Mouse (Mus musculus): ENCODE data around the gene Gm3336. TPM values are rescaled to one million over a fixed set of nuclear protein-coding genes. Genes with fewer than 3 reads are reported as not detected.

Gm3336 gene
- polyA plus RNA-seq, 1 experiment: not detected

DNA sequence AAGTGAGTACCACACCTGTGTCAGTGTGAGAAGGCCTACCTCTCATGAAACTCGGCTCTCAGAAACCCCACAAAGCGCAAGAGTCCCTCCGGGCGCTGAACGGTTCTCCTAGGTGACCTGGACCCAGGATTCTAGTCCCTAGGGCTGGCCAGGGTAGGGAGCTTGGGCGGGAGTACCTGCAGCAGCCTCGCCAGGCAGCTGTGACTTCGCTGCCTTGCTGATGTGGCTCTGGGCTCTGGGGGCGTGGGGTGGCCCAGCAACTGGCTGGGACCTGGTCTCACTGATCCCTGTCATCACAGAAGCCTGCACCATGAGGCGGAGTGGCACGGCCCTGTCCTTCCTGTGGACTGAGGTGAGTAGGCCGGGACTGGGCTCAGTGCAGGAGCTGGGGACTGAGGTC lies 5.9 kb downstream of the Gm3336 start:
- no peak overlapping the region for H3K4me3 ChIP-seq (ENCODE audit: insufficient read depth, low read length)
- no peaks in the 10 kb centered on the region for H3K4me1 ChIP-seq (ENCODE audit: control insufficient read depth, insufficient read depth, low read length)
- TF ChIP-seq CTCF (IDR thresholded peaks at IDR 0.05; ENCODE audit: borderline replicate concordance, insufficient read depth, low read length) (no peak), POLR2A (IDR thresholded peaks at IDR 0.05; ENCODE audit: low read depth, low read length) (no peak)
- H3K27ac ChIP-seq (ENCODE audit: insufficient read depth, low read length): no peak overlapping the region

DNA sequence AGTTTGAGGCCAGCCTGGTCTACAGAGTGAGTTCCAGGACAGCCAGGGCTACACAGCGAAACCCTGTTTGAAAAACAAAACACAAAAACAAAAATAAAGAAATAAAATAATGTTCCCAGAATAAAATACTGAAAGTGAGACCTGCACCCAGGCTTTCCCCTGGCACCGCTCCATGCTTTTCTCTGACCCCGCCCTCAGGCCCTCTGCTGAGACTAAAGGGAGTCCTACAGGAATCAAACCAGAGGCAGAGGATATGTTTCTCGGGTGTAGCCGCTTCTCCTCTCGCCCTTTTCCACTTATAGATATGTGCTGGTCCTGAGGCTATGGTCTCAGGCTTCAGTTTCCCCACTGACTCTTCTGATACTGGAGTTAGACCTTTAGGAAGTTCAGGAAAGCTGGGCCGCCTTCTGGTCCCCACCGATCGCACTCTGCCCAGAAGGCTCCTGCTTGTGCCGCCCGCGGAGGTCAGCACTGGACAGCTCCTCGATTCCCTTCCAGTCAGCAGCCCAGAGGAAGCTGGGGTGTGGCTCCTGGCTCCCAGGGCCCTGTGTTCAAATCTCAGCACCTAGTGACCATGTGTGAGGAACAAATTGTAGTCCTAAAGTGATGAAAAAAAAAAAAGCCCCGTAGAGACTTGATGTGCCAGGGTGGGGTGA lies 7.6 kb downstream of the Gm3336 start:
- no peak overlapping the region for H3K27ac ChIP-seq (ENCODE audit: insufficient read depth, low read length)
- H3K4me3 ChIP-seq (ENCODE audit: insufficient read depth, low read length): no peak overlapping the region
- H3K4me1 ChIP-seq (ENCODE audit: control insufficient read depth, insufficient read depth, low read length): no peaks in the 10 kb centered on the region
- TF ChIP-seq POLR2A (IDR thresholded peaks at IDR 0.05; ENCODE audit: low read depth, low read length): no peak
- TF ChIP-seq CTCF (IDR thresholded peaks at IDR 0.05; ENCODE audit: borderline replicate concordance, insufficient read depth, low read length): no peak

DNA sequence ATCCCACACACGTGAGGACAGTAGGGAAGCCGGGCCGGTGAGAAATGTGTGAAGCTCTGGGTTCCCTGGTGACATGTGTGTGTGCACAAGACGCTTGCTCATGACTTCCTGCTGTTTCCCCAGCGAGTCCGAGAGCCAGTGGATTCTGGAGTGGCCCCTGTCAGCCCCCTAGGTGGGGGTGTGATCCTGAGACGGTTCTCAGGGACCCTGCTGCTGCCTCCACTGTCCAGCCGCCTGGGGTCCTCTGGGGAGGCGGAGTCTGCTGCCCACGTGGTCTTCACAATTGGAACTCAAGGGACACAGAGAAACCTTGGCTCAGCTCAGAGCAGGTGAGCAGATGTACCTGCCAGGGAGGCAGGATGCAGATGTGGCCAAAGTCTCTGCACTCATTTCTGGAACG lies 8.4 kb downstream of the Gm3336 start:
- Histone ChIP-seq H3K4me3 (ENCODE audit: insufficient read depth, low read length) (no peak overlapping the region), H3K27ac (ENCODE audit: insufficient read depth, low read length) (no peak overlapping the region), H3K4me1 (ENCODE audit: control insufficient read depth, insufficient read depth, low read length) (no peaks in the 10 kb centered on the region)
- TF ChIP-seq POLR2A (IDR thresholded peaks at IDR 0.05; ENCODE audit: low read depth, low read length) (no peak), CTCF (IDR thresholded peaks at IDR 0.05; ENCODE audit: borderline replicate concordance, insufficient read depth, low read length) (no peak)

DNA sequence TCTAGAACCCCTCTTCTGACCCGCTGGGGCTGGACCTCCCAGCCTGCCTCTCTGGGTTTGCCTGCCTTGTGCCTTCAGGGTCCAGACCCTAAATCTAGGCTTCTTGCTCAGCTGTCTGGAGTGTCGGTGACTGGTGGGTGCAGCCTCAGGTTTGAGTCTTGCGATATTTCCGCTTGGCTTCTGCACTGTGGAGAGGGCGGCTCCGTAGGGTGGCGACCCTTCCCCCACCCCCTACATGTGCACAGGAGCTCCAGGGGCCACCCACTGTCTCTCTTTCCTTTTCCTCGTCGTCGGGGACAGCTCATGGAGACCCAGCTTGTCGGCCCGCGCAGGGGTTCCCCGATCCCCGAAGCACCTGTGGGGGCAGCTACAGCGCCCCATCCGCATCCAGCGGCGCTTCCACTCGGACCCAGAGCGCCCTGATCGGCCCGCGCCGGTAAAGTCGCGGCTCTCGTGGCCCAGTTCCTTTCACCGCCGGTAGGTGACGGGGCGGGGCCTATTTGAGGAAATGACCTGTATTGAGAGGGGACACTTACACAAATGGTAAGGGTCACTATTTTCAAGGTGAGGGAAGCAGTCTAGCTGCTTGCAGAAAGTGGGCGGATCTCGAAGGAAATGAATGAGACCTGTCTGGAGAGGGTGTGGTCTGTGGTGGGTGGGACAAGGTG lies 11.6 kb downstream of the Gm3336 start:
- TF ChIP-seq POLR2A (IDR thresholded peaks at IDR 0.05; ENCODE audit: low read depth, low read length) (no peak), CTCF (IDR thresholded peaks at IDR 0.05; ENCODE audit: borderline replicate concordance, insufficient read depth, low read length) (no peak)
- H3K4me1 ChIP-seq (ENCODE audit: control insufficient read depth, insufficient read depth, low read length): no peaks in the 10 kb centered on the region; the same call in 1 of the 2 replicates
- no peak overlapping the region for H3K4me3 ChIP-seq (ENCODE audit: insufficient read depth, low read length)
- no peak overlapping the region for H3K27ac ChIP-seq (ENCODE audit: insufficient read depth, low read length)

DNA sequence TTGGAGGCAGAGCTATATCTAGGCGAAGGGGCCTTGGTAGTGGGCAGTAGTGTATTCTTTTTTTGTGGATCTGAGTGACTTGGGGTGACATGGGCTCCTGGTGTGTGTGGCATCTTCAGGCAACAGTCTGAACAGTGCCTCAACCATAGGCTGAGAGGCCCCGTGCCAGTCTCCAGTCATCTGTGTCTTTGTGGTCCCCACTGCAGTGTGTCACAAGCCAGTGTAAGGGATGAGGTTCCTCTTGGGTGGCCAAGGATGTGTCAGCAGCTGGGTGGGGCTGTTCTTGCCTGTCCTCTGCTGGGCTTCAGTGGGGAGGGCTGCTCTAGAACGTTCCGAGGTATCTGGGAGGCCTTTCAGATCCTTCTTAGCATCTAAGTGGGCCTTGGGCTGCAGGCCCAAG lies 12.6 kb downstream of the Gm3336 start:
- no peaks in the 10 kb centered on the region; the same call in 1 of the 2 replicates for H3K4me1 ChIP-seq (ENCODE audit: control insufficient read depth, insufficient read depth, low read length)
- TF ChIP-seq POLR2A (IDR thresholded peaks at IDR 0.05; ENCODE audit: low read depth, low read length): no peak
- no peak for TF ChIP-seq CTCF (IDR thresholded peaks at IDR 0.05; ENCODE audit: borderline replicate concordance, insufficient read depth, low read length)
- H3K27ac ChIP-seq (ENCODE audit: insufficient read depth, low read length): no peak overlapping the region
- H3K4me3 ChIP-seq (ENCODE audit: insufficient read depth, low read length): no peak overlapping the region

DNA sequence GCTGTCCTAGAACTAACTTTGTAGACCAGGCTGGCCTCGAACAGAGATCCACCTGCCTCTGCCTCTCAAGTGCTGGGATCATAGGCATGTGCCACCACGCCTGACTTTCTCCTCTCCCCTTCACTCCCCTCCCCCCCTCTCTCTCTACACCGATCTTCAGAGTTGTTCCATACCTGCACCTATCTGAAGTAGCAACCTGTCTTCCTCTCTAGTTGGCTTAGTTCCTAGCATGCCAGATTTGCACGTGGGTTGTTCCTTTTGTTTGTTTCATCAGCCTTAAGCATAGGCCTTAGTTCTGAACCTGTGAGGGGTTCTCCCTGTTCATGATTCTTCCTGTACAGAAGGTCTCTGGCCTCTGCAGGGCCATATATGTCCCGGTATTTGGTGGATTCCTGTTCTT lies 19.4 kb downstream of the Gm3336 start:
- no peak for TF ChIP-seq CTCF (IDR thresholded peaks at IDR 0.05; ENCODE audit: borderline replicate concordance, insufficient read depth, low read length)
- TF ChIP-seq POLR2A (IDR thresholded peaks at IDR 0.05; ENCODE audit: low read depth, low read length): no peak
- no peak overlapping the region for H3K27ac ChIP-seq (ENCODE audit: insufficient read depth, low read length)
- H3K4me1 ChIP-seq (ENCODE audit: control insufficient read depth, insufficient read depth, low read length): no peaks in the 10 kb centered on the region; the same call in 1 of the 2 replicates
- no peak overlapping the region for H3K4me3 ChIP-seq (ENCODE audit: insufficient read depth, low read length)

DNA sequence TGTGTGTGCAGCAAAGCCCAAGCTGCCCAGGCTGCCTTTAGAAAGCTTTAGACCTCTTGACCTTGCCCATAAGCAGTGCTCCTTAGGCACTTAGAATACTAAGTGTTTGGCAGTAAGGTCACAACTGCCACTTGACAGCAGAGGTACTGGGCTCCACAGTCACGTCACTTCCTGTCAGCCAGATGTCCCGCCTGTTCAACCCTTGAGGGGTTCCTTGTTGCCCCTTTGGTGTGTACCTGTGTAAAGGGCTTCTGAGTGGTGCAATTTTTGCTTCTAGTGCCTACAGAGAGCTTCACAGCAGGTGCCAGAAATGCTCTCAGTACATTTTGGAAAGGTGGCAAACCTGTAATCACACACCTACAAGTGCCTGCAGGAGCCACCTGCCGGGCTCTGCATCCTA lies 19.9 kb downstream of the Gm3336 start:
- H3K27ac ChIP-seq (ENCODE audit: insufficient read depth, low read length): no peak overlapping the region
- H3K4me1 ChIP-seq (ENCODE audit: control insufficient read depth, insufficient read depth, low read length): no peaks in the 10 kb centered on the region; the same call in 1 of the 2 replicates
- H3K4me3 ChIP-seq (ENCODE audit: insufficient read depth, low read length): no peak overlapping the region
- TF ChIP-seq CTCF (IDR thresholded peaks at IDR 0.05; ENCODE audit: borderline replicate concordance, insufficient read depth, low read length) (no peak), POLR2A (IDR thresholded peaks at IDR 0.05; ENCODE audit: low read depth, low read length) (no peak)

DNA sequence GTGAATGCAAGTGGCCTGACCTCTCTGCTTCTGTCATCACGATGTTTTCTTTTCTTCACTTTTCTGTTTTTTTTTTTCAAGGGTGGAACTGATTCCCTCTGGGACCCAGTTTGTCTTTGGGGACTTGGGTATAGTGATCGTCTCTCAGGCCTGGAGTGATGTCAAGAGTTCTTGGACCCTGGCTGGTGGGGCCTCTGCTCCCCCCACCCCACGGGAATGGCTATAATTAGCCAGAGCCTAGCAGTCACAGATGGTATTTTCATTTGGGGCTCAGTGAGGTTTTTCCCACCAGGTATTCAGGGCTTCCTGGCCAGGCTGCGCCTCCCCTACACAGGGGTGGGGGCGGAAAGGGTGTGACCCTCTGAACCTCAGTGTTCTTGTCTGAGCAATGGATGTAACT lies 23.3 kb downstream of the Gm3336 start:
- TF ChIP-seq CTCF (IDR thresholded peaks at IDR 0.05; ENCODE audit: borderline replicate concordance, insufficient read depth, low read length) (no peak), POLR2A (IDR thresholded peaks at IDR 0.05; ENCODE audit: low read depth, low read length) (no peak)

DNA sequence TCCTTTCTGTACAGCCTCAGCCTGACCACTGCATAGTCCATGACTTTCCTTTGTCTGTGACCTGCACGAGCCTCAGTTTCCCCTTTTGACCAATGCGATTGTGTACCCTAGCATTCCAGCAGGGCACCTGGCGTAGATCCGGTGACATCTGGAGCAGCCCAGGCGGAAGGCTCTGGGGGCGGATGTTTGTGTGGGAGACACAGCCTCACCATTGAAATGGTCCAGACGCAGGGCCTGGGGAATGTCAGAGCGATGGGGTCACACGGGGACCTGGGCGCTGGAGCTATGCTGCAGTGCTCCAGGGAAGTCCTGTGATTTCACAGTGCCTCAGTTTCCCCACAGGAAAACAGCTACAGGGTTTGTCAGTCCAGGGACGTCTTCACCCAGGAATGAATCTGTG lies 23.8 kb downstream of the Gm3336 start:
- Histone ChIP-seq H3K4me1 (ENCODE audit: control insufficient read depth, insufficient read depth, low read length) (no peaks in the 10 kb centered on the region), H3K4me3 (ENCODE audit: insufficient read depth, low read length) (no peak overlapping the region), H3K27ac (ENCODE audit: insufficient read depth, low read length) (no peak overlapping the region)
- TF ChIP-seq POLR2A (IDR thresholded peaks at IDR 0.05; ENCODE audit: low read depth, low read length) (no peak), CTCF (IDR thresholded peaks at IDR 0.05; ENCODE audit: borderline replicate concordance, insufficient read depth, low read length) (no peak)

More for the DNA sequence above, 23.3 kb downstream of the Gm3336 start:
- H3K27ac ChIP-seq (ENCODE audit: insufficient read depth, low read length): no peak overlapping the region
- H3K4me1 ChIP-seq (ENCODE audit: control insufficient read depth, insufficient read depth, low read length): no peaks in the 10 kb centered on the region
- H3K4me3 ChIP-seq (ENCODE audit: insufficient read depth, low read length): no peak overlapping the region

DNA sequence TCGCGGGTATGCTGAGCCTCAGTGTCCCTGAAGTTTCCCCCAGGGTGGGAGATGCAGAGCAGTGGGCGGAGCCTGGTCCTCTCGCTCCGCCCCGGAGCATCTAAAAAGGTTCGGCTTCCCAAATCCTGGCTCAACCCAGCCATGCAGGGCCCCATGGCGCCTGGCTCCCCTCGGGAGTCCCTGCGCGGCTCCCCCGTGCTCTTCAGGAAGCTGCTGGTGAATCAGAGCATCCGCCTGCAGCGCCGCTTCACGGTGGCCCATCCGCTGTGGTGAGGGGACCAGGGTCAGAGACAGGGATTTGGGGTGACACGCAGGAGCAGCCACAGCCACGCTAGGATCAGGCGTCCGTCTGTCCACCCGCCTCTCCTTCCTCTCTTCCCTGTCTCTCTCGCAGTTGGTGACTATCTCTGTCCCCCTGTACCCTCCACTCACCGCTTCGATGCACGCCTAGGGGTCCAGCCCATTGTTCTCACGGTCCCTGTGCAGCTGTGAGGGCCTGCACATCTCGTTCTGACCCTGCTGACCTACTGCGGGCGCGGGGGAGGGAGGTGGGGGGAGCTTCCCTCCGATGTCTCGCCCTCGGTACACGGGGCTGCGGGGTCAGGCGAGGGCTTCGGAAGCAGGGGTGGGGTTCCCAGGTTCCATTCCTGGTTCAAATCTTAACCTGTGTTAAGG lies 24.8 kb downstream of the Gm3336 start:
- no peak for TF ChIP-seq POLR2A (IDR thresholded peaks at IDR 0.05; ENCODE audit: low read depth, low read length)
- H3K4me1 ChIP-seq (ENCODE audit: control insufficient read depth, insufficient read depth, low read length): no peaks in the 10 kb centered on the region
- no peak overlapping the region for H3K27ac ChIP-seq (ENCODE audit: insufficient read depth, low read length)
- no peak overlapping the region for H3K4me3 ChIP-seq (ENCODE audit: insufficient read depth, low read length)
